Mouse (Mus musculus) midbrain, embryonic 12.5 days (tissue): ENCODE measurements at regions not wholly inside any gene's neighbourhood (a gene's known extent, or its start where the extent isn't known, plus 50 kb on each side); places are given as distances from the start of the nearest gene placed in this dataset.
"Not testable (repeated sequence)": the region's sequence is repeated elsewhere in the genome, so short reads cannot be mapped to it uniquely, and the experiment has no call there.

Experiments used
- ATAC-seq: fragments of 200-750 bp; cut with Nextera tagmentation; 2 replicates; pipeline ENCODE4 v1.8.0; 2017; ENCODE audit warnings: low read depth, moderate TSS enrichment, moderate library complexity; ENCODE audit not compliant: low FRiP score
- H3K27ac ChIP-seq: fragments of 300-500 bp; sonication (generic); replicated peaks from 2 replicates; pipeline ENCODE4 v1.5.1; 2016; ENCODE audit warnings: mild to moderate bottlenecking
- H3K27me3 ChIP-seq: fragments of 300-500 bp; sonication (generic); 2 replicates; pipeline ENCODE4 v1.6.1; 2016; ENCODE audit warnings: mild to moderate bottlenecking
- H3K36me3 ChIP-seq: fragments of 300-500 bp; sonication (generic); 2 replicates; pipeline ENCODE4 v1.6.1; 2016
- H3K4me1 ChIP-seq: fragments of 300-500 bp; sonication (generic); 2 replicates; pipeline ENCODE4 v1.6.1; 2016
- H3K4me2 ChIP-seq: fragments of 300-500 bp; sonication (generic); replicated peaks from 2 replicates; pipeline ENCODE4 v1.6.1; 2016; ENCODE audit warnings: mild to moderate bottlenecking, moderate library complexity
- H3K4me3 ChIP-seq: fragments of 300-500 bp; sonication (generic); 2 replicates; pipeline ENCODE4 v1.5.1; 2016; ENCODE audit warnings: mild to moderate bottlenecking
- H3K9ac ChIP-seq: fragments of 300-500 bp; sonication (generic); replicated peaks from 2 replicates; pipeline ENCODE4 v1.6.1; 2016; ENCODE audit warnings: mild to moderate bottlenecking, moderate library complexity
- H3K9me3 ChIP-seq: fragments of 300-500 bp; sonication (generic); 2 replicates; pipeline ENCODE4 v1.6.1; 2016; ENCODE audit warnings: mild to moderate bottlenecking
- WGBS: fragments of 180-500 bp; shearing (Covaris S2); methylation state at CpG from one replicate; pipeline ENCODE4 v1.1.7; 2016; 5-methylcytosine and 5-hydroxymethylcytosine counted together

- no peak overlapping the region for H3K4me2 ChIP-seq
- H3K9me3 ChIP-seq: no peaks in the 10 kb centered on the region
- ATAC-seq: no peak
- WGBS: 81% methylated on average over 5 of the region's 5 CpGs
- H3K36me3 ChIP-seq: no peaks in the 10 kb centered on the region
- no peak overlapping the region for H3K4me3 ChIP-seq
- H3K9ac ChIP-seq: no peak overlapping the region
- H3K27ac ChIP-seq: no peak overlapping the region
- H3K27me3 ChIP-seq: no peaks in the 10 kb centered on the region
- H3K4me1 ChIP-seq: no peaks in the 10 kb centered on the region
Measured at GRCm38 (mm10) chr8:35101701-35102100, 663.9 kb upstream of the Gm19410 start.

- not testable (repeated sequence) for H3K4me1 ChIP-seq, H3K9me3 ChIP-seq, H3K27me3 ChIP-seq, H3K4me3 ChIP-seq, ATAC-seq, H3K4me2 ChIP-seq, H3K27ac ChIP-seq, H3K36me3 ChIP-seq, H3K9ac ChIP-seq
- 90% methylated on average over 3 of the region's 3 CpGs for WGBS
Measured at GRCm38 (mm10) chr8:35102102-35102501, 663.5 kb upstream of the Gm19410 start.

GRCm38 (mm10) chr8:35104465-35104876, 661.1 kb upstream of the Gm19410 start:
- not testable (repeated sequence) for H3K4me3 ChIP-seq, H3K4me2 ChIP-seq, H3K4me1 ChIP-seq, H3K9ac ChIP-seq, ATAC-seq, H3K27ac ChIP-seq, H3K9me3 ChIP-seq, H3K36me3 ChIP-seq, H3K27me3 ChIP-seq

GRCm38 (mm10) chr8:35109506-35110217, 655.9 kb upstream of the Gm19410 start:
- H3K4me1 ChIP-seq: no peaks in the 10 kb centered on the region
- WGBS: 87% methylated on average over 27 of the region's 27 CpGs
- no peak overlapping the region for H3K9ac ChIP-seq
- H3K36me3 ChIP-seq: no peaks in the 10 kb centered on the region
- no peaks in the 10 kb centered on the region for H3K27me3 ChIP-seq
- no peaks in the 10 kb centered on the region for H3K9me3 ChIP-seq
- H3K4me2 ChIP-seq: no peak overlapping the region
- no peak for ATAC-seq
- no peak overlapping the region for H3K4me3 ChIP-seq
- H3K27ac ChIP-seq: no peak overlapping the region

GRCm38 (mm10) chr8:35110286-35110685, 655.3 kb upstream of the Gm19410 start:
- no peaks in the 10 kb centered on the region for H3K27me3 ChIP-seq
- no peaks in the 10 kb centered on the region for H3K36me3 ChIP-seq
- WGBS: 92% methylated on average over 8 of the region's 8 CpGs
- H3K27ac ChIP-seq: no peak overlapping the region
- H3K4me1 ChIP-seq: no peaks in the 10 kb centered on the region
- H3K4me3 ChIP-seq: no peak overlapping the region
- no peak overlapping the region for H3K9ac ChIP-seq
- H3K9me3 ChIP-seq: no peaks in the 10 kb centered on the region
- no peak overlapping the region for H3K4me2 ChIP-seq
- no peak for ATAC-seq

GRCm38 (mm10) chr8:35111130-35111529, 654.5 kb upstream of the Gm19410 start:
- ATAC-seq: no peak
- Histone ChIP-seq H3K4me1 (no peaks in the 10 kb centered on the region), H3K4me3 (no peak overlapping the region), H3K36me3 (no peaks in the 10 kb centered on the region), H3K9me3 (peaks cover 4% of the 10 kb centered on the region; the same call in 1 of the 2 replicates), H3K9ac (no peak overlapping the region), H3K4me2 (no peak overlapping the region), H3K27ac (no peak overlapping the region), H3K27me3 (no peaks in the 10 kb centered on the region)
- 70% methylated on average over 7 of the region's 7 CpGs for WGBS

- ATAC-seq: no peak
- WGBS: 93% methylated on average over 7 of the region's 7 CpGs
- Histone ChIP-seq H3K36me3 (no peaks in the 10 kb centered on the region), H3K4me1 (no peaks in the 10 kb centered on the region), H3K27ac (no peak overlapping the region), H3K9me3 (peaks cover 4% of the 10 kb centered on the region; the same call in 1 of the 2 replicates), H3K9ac (no peak overlapping the region), H3K27me3 (no peaks in the 10 kb centered on the region), H3K4me2 (no peak overlapping the region), H3K4me3 (no peak overlapping the region)
Measured at GRCm38 (mm10) chr8:35112591-35113265, 652.9 kb upstream of the Gm19410 start.

- 89% methylated on average over 10 of the region's 10 CpGs for WGBS
- Histone ChIP-seq H3K9ac (no peak overlapping the region), H3K4me1 (no peaks in the 10 kb centered on the region), H3K36me3 (no peaks in the 10 kb centered on the region), H3K4me3 (no peak overlapping the region), H3K27me3 (no peaks in the 10 kb centered on the region), H3K4me2 (no peak overlapping the region), H3K9me3 (peaks cover 4% of the 10 kb centered on the region; the same call in 1 of the 2 replicates), H3K27ac (no peak overlapping the region)
- no peak for ATAC-seq
Measured at GRCm38 (mm10) chr8:35114031-35114430, 651.6 kb upstream of the Gm19410 start.

GRCm38 (mm10) chr8:35120612-35121011, 645.0 kb upstream of the Gm19410 start:
- Histone ChIP-seq H3K4me3 (no peak overlapping the region), H3K4me1 (peaks cover 16% of the 10 kb centered on the region), H3K27ac (no peak overlapping the region), H3K27me3 (no peaks in the 10 kb centered on the region), H3K4me2 (no peak overlapping the region), H3K9me3 (peaks cover 1% of the 10 kb centered on the region; the same call in 1 of the 2 replicates), H3K9ac (no peak overlapping the region), H3K36me3 (no peaks in the 10 kb centered on the region)
- 79% methylated on average over 5 of the region's 5 CpGs for WGBS
- no peak for ATAC-seq

- Histone ChIP-seq H3K9ac (no peak overlapping the region), H3K4me1 (peaks cover 16% of the 10 kb centered on the region), H3K4me2 (no peak overlapping the region), H3K27me3 (no peaks in the 10 kb centered on the region), H3K4me3 (no peak overlapping the region), H3K9me3 (no peaks in the 10 kb centered on the region), H3K27ac (no peak overlapping the region), H3K36me3 (no peaks in the 10 kb centered on the region)
- ATAC-seq: no peak
- 84% methylated on average over 8 of the region's 8 CpGs for WGBS
Measured at GRCm38 (mm10) chr8:35121084-35121483, 644.5 kb upstream of the Gm19410 start.

- Histone ChIP-seq H3K36me3 (no peaks in the 10 kb centered on the region), H3K4me1 (peaks cover 16% of the 10 kb centered on the region), H3K27me3 (no peaks in the 10 kb centered on the region), H3K9ac (no peak overlapping the region), H3K27ac (no peak overlapping the region), H3K4me2 (peak overlapping the region; percentile 56), H3K9me3 (no peaks in the 10 kb centered on the region), H3K4me3 (peak overlapping the region; percentile 36)
- ATAC-seq: 0 out of 2 replicates have a peak, but pooled peaks have one; percentile 49
- WGBS: 4% methylated on average over 14 of the region's 14 CpGs
Measured at GRCm38 (mm10) chr8:35123196-35123621, 642.4 kb upstream of the Gm19410 start.

GRCm38 (mm10) chr8:35125179-35125578, 640.4 kb upstream of the Gm19410 start:
- Histone ChIP-seq H3K4me2 (no peak overlapping the region), H3K4me3 (no peak overlapping the region)
- ATAC-seq: no peak

More at GRCm38 (mm10) chr8:35125179-35125578, 640.4 kb upstream of the Gm19410 start:
- Histone ChIP-seq H3K9ac (no peak overlapping the region), H3K4me1 (peaks cover 17% of the 10 kb centered on the region), H3K36me3 (no peaks in the 10 kb centered on the region), H3K27ac (no peak overlapping the region), H3K27me3 (no peaks in the 10 kb centered on the region), H3K9me3 (no peaks in the 10 kb centered on the region)
- 90% methylated on average over 3 of the region's 3 CpGs for WGBS
